Mouse (Mus musculus): Measurements from ENCODE around the gene Mcam. TPM values are rescaled to one million over a fixed set of nuclear protein-coding genes. Genes with fewer than 3 reads are reported as not detected.
A peak's percentile ranks its signal among the peaks of the same experiment; 100 is the strongest.

Mcam gene
- polyA plus RNA-seq, 2 experiments: 3.1 to 6.2 TPM

DNA sequence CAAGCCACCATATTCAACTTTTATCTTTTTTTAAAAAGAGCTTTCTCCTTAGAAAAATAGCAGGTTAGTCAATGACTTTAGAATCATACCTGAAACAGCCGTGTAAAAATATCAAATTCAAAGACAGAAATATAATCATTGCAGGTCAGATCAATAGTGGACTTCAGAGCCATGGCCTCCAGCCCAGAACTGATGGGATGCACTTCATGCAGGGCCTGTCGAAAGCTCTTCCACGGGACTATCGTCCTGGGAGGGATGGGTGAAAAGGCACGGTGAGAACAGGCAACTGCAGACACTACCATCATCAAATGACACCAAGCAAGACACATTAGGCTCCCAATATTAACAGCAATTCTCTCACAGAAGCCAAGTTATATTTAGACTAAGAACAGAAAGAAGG is 34.7 kb downstream of the Mcam start:
- Histone ChIP-seq H3K4me3 (ENCODE audit: insufficient read depth in 1 of 2, low read depth in 2 of 2, low read length in 2 of 2) (no peak overlapping the region), H3K36me3 (replicated peaks; ENCODE audit: control insufficient read depth, insufficient read depth, low read depth) (peaks cover 16% of the 10 kb centered on the region), H3K27ac (no peak overlapping the region), H3K4me2 (ENCODE audit: low read depth) (no peak overlapping the region), H3K9me3 (ENCODE audit: control insufficient read depth, low read length) (no peaks in the 10 kb centered on the region), H3K4me1 (replicated peaks; ENCODE audit: control insufficient read depth in 2 of 2, insufficient read depth in 2 of 2, low read length in 1 of 2) (peaks cover 0 to 4% of the 10 kb centered on the region in 2 experiments; a peak in 2 of 4 replicates), H3K9ac (replicated peaks) (no peak overlapping the region), H3K27me3 (ENCODE audit: control insufficient read depth, insufficient read depth, low read length) (no peaks in the 10 kb centered on the region)
- WGBS (ENCODE audit: insufficient replicate concordance): 47% methylated on average over 5 of the region's 5 CpGs
- ATAC-seq (ENCODE audit: insufficient read depth) (no peak), DNase-seq (ENCODE audit: low read depth in 3 of 3, low spot score in 3 of 3) (no peak)
- no peak for TF ChIP-seq EP300 (IDR thresholded peaks at IDR 0.05; ENCODE audit: low read depth)
- TF ChIP-seq CTCF (IDR thresholded peaks at IDR 0.05; ENCODE audit: low read depth): no peak

DNA sequence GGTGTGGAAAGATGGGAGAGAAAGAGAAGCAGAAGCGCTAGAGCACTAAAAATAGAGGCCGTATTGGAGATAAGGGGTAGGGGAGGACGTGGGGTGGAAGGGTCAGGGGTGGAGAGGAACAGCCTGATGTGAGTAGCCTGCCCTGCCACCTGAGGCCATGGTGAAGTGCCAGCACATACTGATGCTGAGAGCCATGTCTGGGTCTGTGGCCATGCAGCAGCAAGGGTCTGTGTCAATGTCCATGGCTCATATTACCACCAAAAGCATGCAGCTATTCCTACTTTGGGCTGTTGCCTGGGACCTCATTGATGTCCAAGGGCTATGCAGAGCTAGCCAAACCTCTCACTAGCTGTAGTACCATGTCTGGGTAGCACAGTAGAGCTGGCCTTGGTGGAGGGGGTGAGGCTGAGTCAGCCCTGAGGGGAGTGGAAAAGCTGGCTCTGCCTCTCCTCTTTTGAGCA is 36.5 kb downstream of the Mcam start:
- DNase-seq (ENCODE audit: low read depth in 3 of 3, low spot score in 3 of 3) (no peak), ATAC-seq (ENCODE audit: insufficient read depth) (no peak)
- H3K9ac ChIP-seq (replicated peaks): no peak overlapping the region
- no peak overlapping the region for H3K27ac ChIP-seq
- peaks cover 0 to 7% of the 10 kb centered on the region in 2 experiments; a peak in 2 of 4 replicates for H3K4me1 ChIP-seq (replicated peaks; ENCODE audit: control insufficient read depth in 2 of 2, insufficient read depth in 2 of 2, low read length in 1 of 2)
- H3K4me3 ChIP-seq (ENCODE audit: insufficient read depth in 1 of 2, low read depth in 2 of 2, low read length in 2 of 2): no peak overlapping the region
- H3K36me3 ChIP-seq (replicated peaks; ENCODE audit: control insufficient read depth, insufficient read depth, low read depth): peaks cover 10% of the 10 kb centered on the region
- H3K4me2 ChIP-seq (ENCODE audit: low read depth): no peak overlapping the region
- H3K9me3 ChIP-seq (ENCODE audit: control insufficient read depth, low read length): no peaks in the 10 kb centered on the region
- TF ChIP-seq EP300 (IDR thresholded peaks at IDR 0.05; ENCODE audit: low read depth): no peak
- no peak for TF ChIP-seq CTCF (IDR thresholded peaks at IDR 0.05; ENCODE audit: low read depth)
- H3K27me3 ChIP-seq (ENCODE audit: control insufficient read depth, insufficient read depth, low read length): no peaks in the 10 kb centered on the region
- WGBS (ENCODE audit: insufficient replicate concordance): 30% methylated on average over 3 of the region's 3 CpGs

DNA sequence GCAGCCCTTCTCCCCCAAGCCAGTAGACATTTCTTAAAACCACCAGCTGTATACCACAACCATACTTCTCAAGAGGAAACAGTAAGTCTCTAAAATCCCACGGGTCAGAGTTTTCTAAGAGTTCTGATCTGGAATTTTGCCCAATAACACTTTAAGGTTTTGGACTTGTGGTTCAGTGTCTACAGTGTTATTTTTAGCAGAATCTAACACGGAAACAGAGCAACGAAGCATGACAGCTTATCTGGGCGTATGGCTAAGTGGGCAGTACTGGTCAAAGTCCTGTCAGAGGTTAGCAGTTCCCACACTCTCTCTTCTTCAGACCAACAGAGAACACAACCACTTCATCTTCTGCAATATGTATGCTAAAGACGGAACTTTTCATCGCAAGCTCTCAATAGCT is 41.3 kb downstream of the Mcam start:
- 19% methylated on average over 6 of the region's 6 CpGs for WGBS (ENCODE audit: insufficient replicate concordance)
- Histone ChIP-seq H3K9ac (replicated peaks) (no peak overlapping the region), H3K27me3 (ENCODE audit: control insufficient read depth, insufficient read depth, low read length) (no peaks in the 10 kb centered on the region), H3K4me3 (ENCODE audit: insufficient read depth in 1 of 2, low read depth in 2 of 2, low read length in 2 of 2) (no peak overlapping the region), H3K4me2 (ENCODE audit: low read depth) (peak overlapping the region; percentile 9; the same call in 1 of the 2 replicates), H3K4me1 (replicated peaks; ENCODE audit: control insufficient read depth in 2 of 2, insufficient read depth in 2 of 2, low read length in 1 of 2) (peaks cover 4 to 14% of the 10 kb centered on the region in 2 experiments), H3K36me3 (replicated peaks; ENCODE audit: control insufficient read depth, insufficient read depth, low read depth) (peaks cover 10% of the 10 kb centered on the region), H3K9me3 (ENCODE audit: control insufficient read depth, low read length) (no peaks in the 10 kb centered on the region), H3K27ac (no peak overlapping the region)
- TF ChIP-seq EP300 (IDR thresholded peaks at IDR 0.05; ENCODE audit: low read depth) (no peak), CTCF (IDR thresholded peaks at IDR 0.05; ENCODE audit: low read depth) (no peak)
- DNase-seq (ENCODE audit: low read depth in 3 of 3, low spot score in 3 of 3) (no peak), ATAC-seq (ENCODE audit: insufficient read depth) (no peak)

DNA sequence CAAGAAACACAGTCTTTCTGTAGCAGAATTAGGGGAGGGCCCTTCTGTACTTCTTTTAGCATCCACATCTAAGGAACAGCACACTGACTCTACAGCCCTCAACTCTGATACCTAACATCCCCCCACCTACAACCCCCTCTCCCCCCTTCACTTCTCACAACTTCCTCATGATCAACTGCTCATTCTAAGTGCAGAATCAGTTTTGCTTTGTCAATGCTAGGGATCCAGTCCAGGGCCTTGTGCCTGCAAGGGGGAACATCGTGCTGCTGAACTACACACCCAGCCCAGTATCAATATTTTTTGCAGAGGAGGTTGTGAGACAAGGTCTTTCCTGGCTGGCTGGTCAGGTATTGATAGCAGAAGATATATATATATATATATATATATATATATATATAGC is 41.7 kb downstream of the Mcam start:
- H3K4me1 ChIP-seq (replicated peaks; ENCODE audit: control insufficient read depth in 2 of 2, insufficient read depth in 2 of 2, low read length in 1 of 2): peaks cover 4 to 14% of the 10 kb centered on the region in 2 experiments
- ATAC-seq (ENCODE audit: insufficient read depth): no peak
- H3K36me3 ChIP-seq (replicated peaks; ENCODE audit: control insufficient read depth, insufficient read depth, low read depth): peaks cover 10% of the 10 kb centered on the region
- no peaks in the 10 kb centered on the region for H3K9me3 ChIP-seq (ENCODE audit: control insufficient read depth, low read length)
- DNase-seq (ENCODE audit: low read depth in 3 of 3, low spot score in 3 of 3): no peak
- no peak overlapping the region for H3K4me2 ChIP-seq (ENCODE audit: low read depth)
- H3K4me3 ChIP-seq (ENCODE audit: insufficient read depth in 1 of 2, low read depth in 2 of 2, low read length in 2 of 2): no peak overlapping the region
- H3K27me3 ChIP-seq (ENCODE audit: control insufficient read depth, insufficient read depth, low read length): no peaks in the 10 kb centered on the region
- H3K27ac ChIP-seq: no peak overlapping the region
- H3K9ac ChIP-seq (replicated peaks): no peak overlapping the region
- TF ChIP-seq EP300 (IDR thresholded peaks at IDR 0.05; ENCODE audit: low read depth): no peak
- no peak for TF ChIP-seq CTCF (IDR thresholded peaks at IDR 0.05; ENCODE audit: low read depth)
- 3% methylated on average over 1 of the region's 1 CpGs for WGBS (ENCODE audit: insufficient replicate concordance)

- H3K36me3 ChIP-seq (replicated peaks; ENCODE audit: control insufficient read depth, insufficient read depth, low read depth): peaks cover 8% of the 10 kb centered on the region
- no peak for ATAC-seq (ENCODE audit: insufficient read depth)
- TF ChIP-seq EP300 (IDR thresholded peaks at IDR 0.05; ENCODE audit: low read depth): no peak
- no peak for TF ChIP-seq CTCF (IDR thresholded peaks at IDR 0.05; ENCODE audit: low read depth)
- DNase-seq (ENCODE audit: low read depth in 3 of 3, low spot score in 3 of 3): no peak
- H3K9ac ChIP-seq (replicated peaks): no peak overlapping the region; the same call in 1 of the 2 replicates
- no peaks in the 10 kb centered on the region for H3K27me3 ChIP-seq (ENCODE audit: control insufficient read depth, insufficient read depth, low read length)
- no peak overlapping the region for H3K4me3 ChIP-seq (ENCODE audit: insufficient read depth in 1 of 2, low read depth in 2 of 2, low read length in 2 of 2)
- H3K27ac ChIP-seq: no peak overlapping the region
- H3K9me3 ChIP-seq (ENCODE audit: control insufficient read depth, low read length): no peaks in the 10 kb centered on the region
- H3K4me1 ChIP-seq (replicated peaks; ENCODE audit: control insufficient read depth in 2 of 2, insufficient read depth in 2 of 2, low read length in 1 of 2): peaks cover 4 to 16% of the 10 kb centered on the region in 2 experiments
- no peak overlapping the region for H3K4me2 ChIP-seq (ENCODE audit: low read depth)
- 20% methylated on average over 2 of the region's 2 CpGs for WGBS (ENCODE audit: insufficient replicate concordance)
These were observed 43.1 kb downstream of the Mcam start for GRCm38 (mm10) chr9:44177405-44177804.

Measured in liver, embryonic 14.5 days (tissue).